Mouse (Mus musculus) heart, adult 2 months (tissue): ENCODE results near the gene Cwf19l1. TPM values are rescaled to one million over a fixed set of nuclear protein-coding genes. Genes with fewer than 3 reads are reported as not detected.
A peak's percentile ranks its signal among the peaks of the same experiment; 100 is the strongest.
"Not testable (repeated sequence)": the region's sequence is repeated elsewhere in the genome, so short reads cannot be mapped to it uniquely, and the experiment has no call there.

Source experiments
- DNase-seq, 2 experiments: peaks; one replicate each; pipeline ENCODE4 v3.0.0; 2021
- H3K27ac ChIP-seq: fragments of 200-600 bp; 2 replicates; pipeline ENCODE4 v1.8.1; 2022
- H3K27me3 ChIP-seq: fragments of 200-500 bp; 2 replicates; pipeline ENCODE4 v1.6.1; 2012; ENCODE audit warnings: mild to moderate bottlenecking, low read length, inconsistent platforms, mixed read lengths; ENCODE audit not compliant: control insufficient read depth, insufficient read depth
- H3K36me3 ChIP-seq: fragments of 200-500 bp; 2 replicates; pipeline ENCODE4 v1.6.1; 2012; ENCODE audit warnings: low read length, inconsistent platforms; ENCODE audit not compliant: control insufficient read depth, insufficient read depth
- H3K4me1 ChIP-seq: fragments of 200-500 bp; 2 replicates; pipeline ENCODE4 v1.6.1; 2011; ENCODE audit warnings: low read length; ENCODE audit not compliant: control insufficient read depth, insufficient read depth
- H3K4me3 ChIP-seq: fragments of 200-600 bp; 2 replicates; pipeline ENCODE4 v1.8.1; 2022
- H3K79me2 ChIP-seq: fragments of 200-500 bp; replicated peaks from 2 replicates; pipeline ENCODE4 v1.6.1; 2012; ENCODE audit warnings: mild to moderate bottlenecking, inconsistent platforms, low read length, moderate library complexity, mixed read lengths; ENCODE audit not compliant: control insufficient read depth, insufficient read depth
- H3K9ac ChIP-seq: fragments of 200-500 bp; 2 replicates; pipeline ENCODE4 v1.6.1; 2012; ENCODE audit warnings: low read depth, mild to moderate bottlenecking, control low read depth, inconsistent platforms, low read length, mixed read lengths
- CTCF ChIP-seq: fragments of 200-600 bp; IDR thresholded peaks from 2 replicates; pipeline ENCODE4 v1.8.1; 2022; ENCODE audit warnings: antibody characterized with exemption, mild to moderate bottlenecking, moderate library complexity
- EP300 ChIP-seq: fragments of 200-500 bp; IDR thresholded peaks from 2 replicates; pipeline ENCODE4 v1.6.1; 2011; ENCODE audit warnings: low read depth, low read length, control low read depth; ENCODE audit not compliant: insufficient read depth
- POLR2A ChIP-seq: fragments of 200-500 bp; IDR thresholded peaks from 2 replicates; pipeline ENCODE4 v1.6.1; 2011; ENCODE audit warnings: mild to moderate bottlenecking, low read depth, low read length, control low read depth; ENCODE audit not compliant: insufficient read depth
- WGBS: fragments of 180-500 bp; shearing (Covaris S2); methylation state at CpG from one replicate; pipeline ENCODE4 v1.1.7; 2018; 5-methylcytosine and 5-hydroxymethylcytosine counted together
- intact Hi-C: fragments of 180-260 bp; cut with DNase I; formaldehyde crosslinking; loops from one replicate; pipeline ENCODE4 v1.15.1; 2025
- polyA plus RNA-seq: library from polyadenylated mRNA; depleted of rRNA; stranded (reverse); fragments of >200 nt; gene quantifications from 2 replicates; pipeline ENCODE4 v1.2.3, GENCODE M21; 2012
- total RNA-seq, 2 experiments: library from RNA; stranded (reverse); gene quantifications; 2 replicates each; pipeline ENCODE4 v1.2.3; 2021

Gene Cwf19l1
- total and polyA plus RNA-seq, 3 experiments: 5.5 to 9.5 (median 8.0) TPM

GRCm38 (mm10) chr19:44127729-44128497 is 7.8 kb downstream of the Cwf19l1 start:
- H3K4me3 ChIP-seq: no peak overlapping the region
- H3K27me3 ChIP-seq: no peaks in the 10 kb centered on the region
- no peaks in the 10 kb centered on the region for H3K4me1 ChIP-seq
- no peak for DNase-seq
- WGBS: 94% methylated on average over 10 of the region's 10 CpGs
- no peaks in the 10 kb centered on the region for H3K79me2 ChIP-seq
- TF ChIP-seq POLR2A: no peak
- intact Hi-C loops: no loop called here
- no peaks in the 10 kb centered on the region; the same call in 1 of the 2 replicates for H3K36me3 ChIP-seq
- H3K27ac ChIP-seq: no peak overlapping the region
- no peak overlapping the region for H3K9ac ChIP-seq

GRCm38 (mm10) chr19:44121137-44121536 is 14.5 kb downstream of the Cwf19l1 start:
- no peaks in the 10 kb centered on the region for H3K79me2 ChIP-seq
- intact Hi-C loops: no loop called here
- H3K27me3 ChIP-seq: no peaks in the 10 kb centered on the region
- TF ChIP-seq EP300: no peak
- no peak for TF ChIP-seq CTCF
- no peak for TF ChIP-seq POLR2A
- no peaks in the 10 kb centered on the region for H3K4me1 ChIP-seq
- H3K36me3 ChIP-seq: no peaks in the 10 kb centered on the region; the same call in 1 of the 2 replicates
- H3K9ac ChIP-seq: no peak overlapping the region
- H3K27ac ChIP-seq: no peak overlapping the region
- 96% methylated on average over 7 of the region's 7 CpGs for WGBS
- H3K4me3 ChIP-seq: no peak overlapping the region
- no peak for DNase-seq

- H3K27me3 ChIP-seq, H3K79me2 ChIP-seq, DNase-seq, H3K36me3 ChIP-seq, H3K4me1 ChIP-seq, H3K4me3 ChIP-seq, intact Hi-C loops, H3K27ac ChIP-seq, H3K9ac ChIP-seq: not testable (repeated sequence)
- 93% methylated on average over 9 of the region's 9 CpGs for WGBS
Measured at GRCm38 (mm10) chr19:44120686-44121085, 15.0 kb downstream of the Cwf19l1 start.

- Histone ChIP-seq H3K27ac (no peak overlapping the region), H3K27me3 (no peaks in the 10 kb centered on the region), H3K79me2 (no peaks in the 10 kb centered on the region), H3K4me1 (no peaks in the 10 kb centered on the region), H3K9ac (no peak overlapping the region), H3K36me3 (no peaks in the 10 kb centered on the region; the same call in 1 of the 2 replicates), H3K4me3 (no peak overlapping the region)
- no peak for DNase-seq
- TF ChIP-seq EP300 (no peak), POLR2A (no peak), CTCF (no peak)
- intact Hi-C loops: no loop called here
Measured at GRCm38 (mm10) chr19:44117793-44118192, 17.9 kb downstream of the Cwf19l1 start.

GRCm38 (mm10) chr19:44111706-44112105 is 24.0 kb downstream of the Cwf19l1 start:
- H3K27me3 ChIP-seq: no peaks in the 10 kb centered on the region
- intact Hi-C loops: no loop called here
- no peak overlapping the region for H3K4me3 ChIP-seq
- no peak overlapping the region for H3K27ac ChIP-seq
- peaks cover 3% of the 10 kb centered on the region; the same call in 1 of the 2 replicates for H3K4me1 ChIP-seq
- WGBS: 72% methylated on average over 7 of the region's 7 CpGs
- peaks cover 4% of the 10 kb centered on the region for H3K79me2 ChIP-seq
- TF ChIP-seq POLR2A (no peak), EP300 (no peak), CTCF (peak; percentile 35)
- no peak for DNase-seq
- H3K36me3 ChIP-seq: no peaks in the 10 kb centered on the region
- H3K9ac ChIP-seq: no peak overlapping the region

- peaks cover 6% of the 10 kb centered on the region for H3K4me1 ChIP-seq
- H3K27me3 ChIP-seq: no peaks in the 10 kb centered on the region
- H3K27ac ChIP-seq: no peak overlapping the region
- H3K9ac ChIP-seq: no peak overlapping the region
- WGBS: 79% methylated on average over 9 of the region's 9 CpGs
- peaks cover 2% of the 10 kb centered on the region; the same call in 1 of the 2 replicates for H3K36me3 ChIP-seq
- H3K4me3 ChIP-seq: no peak overlapping the region
- intact Hi-C loops: no loop called here
- peaks cover 4% of the 10 kb centered on the region for H3K79me2 ChIP-seq
- no peak for DNase-seq
- no peak for TF ChIP-seq EP300
- TF ChIP-seq CTCF: no peak
Measured at GRCm38 (mm10) chr19:44110356-44110755, 25.3 kb downstream of the Cwf19l1 start.
